Mouse (Mus musculus): ENCODE measurements around the gene Dennd2c. TPM values are rescaled to one million over a fixed set of nuclear protein-coding genes. Genes with fewer than 3 reads are reported as not detected.

Gene Dennd2c
- polyA plus RNA-seq, 1 experiment = 1.9 TPM

GRCm38 (mm10) chr3:103147775-103148174 is 45.4 kb downstream of the Dennd2c start:
- H3K27me3 ChIP-seq (ENCODE audit: control insufficient read depth, insufficient read depth, insufficient read length) = no peaks in the 10 kb centered on the region
- H3K79me2 ChIP-seq (ENCODE audit: control insufficient read depth, insufficient read depth) = no peaks in the 10 kb centered on the region
- no peak overlapping the region for H3K4me3 ChIP-seq (ENCODE audit: insufficient read depth, poor library complexity, severe bottlenecking)
- TF ChIP-seq USF1 (IDR thresholded peaks at IDR 0.05; ENCODE audit: low read depth) = no peak
- no peak for TF ChIP-seq MYOD1 (IDR thresholded peaks at IDR 0.05; ENCODE audit: control insufficient read depth, insufficient read length, low read depth)
- no peak for TF ChIP-seq MYOG (IDR thresholded peaks at IDR 0.05; ENCODE audit: control insufficient read depth, extremely low read depth, insufficient read length)
- TF ChIP-seq CTCF (IDR thresholded peaks at IDR 0.05; ENCODE audit: control insufficient read depth, insufficient read depth, insufficient read length) = no peak
- TF ChIP-seq MAX (IDR thresholded peaks at IDR 0.05) = no peak
- no peak for TF ChIP-seq CEBPB (IDR thresholded peaks at IDR 0.05; ENCODE audit: low read depth)
- no peak for TF ChIP-seq FOSL1 (IDR thresholded peaks at IDR 0.05; ENCODE audit: insufficient read depth, low read length, poor library complexity, severe bottlenecking)
- no peaks in the 10 kb centered on the region for H3K79me3 ChIP-seq (ENCODE audit: low read depth)
- H3K36me3 ChIP-seq (ENCODE audit: control insufficient read depth, insufficient read depth) = peaks cover 5% of the 10 kb centered on the region
- H3ac ChIP-seq (ENCODE audit: control insufficient read depth, insufficient read length, low read depth) = no peak overlapping the region

GRCm38 (mm10) chr3:103148941-103149340 is 46.5 kb downstream of the Dennd2c start:
- H3ac ChIP-seq (ENCODE audit: control insufficient read depth, insufficient read length, low read depth) = no peak overlapping the region
- H3K36me3 ChIP-seq (ENCODE audit: control insufficient read depth, insufficient read depth) = peaks cover 14% of the 10 kb centered on the region
- no peaks in the 10 kb centered on the region for H3K79me3 ChIP-seq (ENCODE audit: low read depth)
- no peaks in the 10 kb centered on the region for H3K79me2 ChIP-seq (ENCODE audit: control insufficient read depth, insufficient read depth)
- no peaks in the 10 kb centered on the region for H3K27me3 ChIP-seq (ENCODE audit: control insufficient read depth, insufficient read depth, insufficient read length)
- no peak for TF ChIP-seq CTCF (IDR thresholded peaks at IDR 0.05; ENCODE audit: control insufficient read depth, insufficient read depth, insufficient read length)
- H3K4me3 ChIP-seq (ENCODE audit: insufficient read depth, poor library complexity, severe bottlenecking) = no peak overlapping the region

- H3K79me2 ChIP-seq (ENCODE audit: control insufficient read depth, insufficient read depth) = no peaks in the 10 kb centered on the region
- H3K79me3 ChIP-seq (ENCODE audit: low read depth) = no peaks in the 10 kb centered on the region
- no peak overlapping the region for H3K4me3 ChIP-seq (ENCODE audit: insufficient read depth, poor library complexity, severe bottlenecking)
- H3K36me3 ChIP-seq (ENCODE audit: control insufficient read depth, insufficient read depth) = peaks cover 28% of the 10 kb centered on the region
- no peak overlapping the region for H3ac ChIP-seq (ENCODE audit: control insufficient read depth, insufficient read length, low read depth)
- TF ChIP-seq FOSL1 (IDR thresholded peaks at IDR 0.05; ENCODE audit: insufficient read depth, low read length, poor library complexity, severe bottlenecking) = no peak
- TF ChIP-seq MAX (IDR thresholded peaks at IDR 0.05) = no peak
- no peak for TF ChIP-seq USF1 (IDR thresholded peaks at IDR 0.05; ENCODE audit: low read depth)
- no peak for TF ChIP-seq MYOD1 (IDR thresholded peaks at IDR 0.05; ENCODE audit: control insufficient read depth, insufficient read length, low read depth)
- no peak for TF ChIP-seq CEBPB (IDR thresholded peaks at IDR 0.05; ENCODE audit: low read depth)
- TF ChIP-seq MYOG (IDR thresholded peaks at IDR 0.05; ENCODE audit: control insufficient read depth, extremely low read depth, insufficient read length) = no peak
- no peak for TF ChIP-seq CTCF (IDR thresholded peaks at IDR 0.05; ENCODE audit: control insufficient read depth, insufficient read depth, insufficient read length)
- H3K27me3 ChIP-seq (ENCODE audit: control insufficient read depth, insufficient read depth, insufficient read length) = no peaks in the 10 kb centered on the region
These were observed 51.4 kb downstream of the Dennd2c start for GRCm38 (mm10) chr3:103153761-103154160.

- TF ChIP-seq CTCF (IDR thresholded peaks at IDR 0.05; ENCODE audit: control insufficient read depth, insufficient read depth, insufficient read length) = no peak
- TF ChIP-seq MYOG (IDR thresholded peaks at IDR 0.05; ENCODE audit: control insufficient read depth, extremely low read depth, insufficient read length) = no peak
- TF ChIP-seq FOSL1 (IDR thresholded peaks at IDR 0.05; ENCODE audit: insufficient read depth, low read length, poor library complexity, severe bottlenecking) = no peak
- TF ChIP-seq CEBPB (IDR thresholded peaks at IDR 0.05; ENCODE audit: low read depth) = no peak
- no peak for TF ChIP-seq MAX (IDR thresholded peaks at IDR 0.05)
- TF ChIP-seq MYOD1 (IDR thresholded peaks at IDR 0.05; ENCODE audit: control insufficient read depth, insufficient read length, low read depth) = no peak
- no peak for TF ChIP-seq USF1 (IDR thresholded peaks at IDR 0.05; ENCODE audit: low read depth)
- no peaks in the 10 kb centered on the region for H3K79me3 ChIP-seq (ENCODE audit: low read depth)
These were observed 57.0 kb downstream of the Dennd2c start for GRCm38 (mm10) chr3:103159232-103159900.

GRCm38 (mm10) chr3:103169771-103170170 is 67.4 kb downstream of the Dennd2c start:
- H3K36me3 ChIP-seq (ENCODE audit: control insufficient read depth, insufficient read depth) = peaks cover 28% of the 10 kb centered on the region
- TF ChIP-seq MAX (IDR thresholded peaks at IDR 0.05) = no peak
- TF ChIP-seq CTCF (IDR thresholded peaks at IDR 0.05; ENCODE audit: control insufficient read depth, insufficient read depth, insufficient read length) = peak; percentile 37
- H3ac ChIP-seq (ENCODE audit: control insufficient read depth, insufficient read length, low read depth) = no peak overlapping the region
- H3K79me2 ChIP-seq (ENCODE audit: control insufficient read depth, insufficient read depth) = peaks cover 29% of the 10 kb centered on the region
- peaks cover 19% of the 10 kb centered on the region for H3K79me3 ChIP-seq (ENCODE audit: low read depth)
- H3K27me3 ChIP-seq (ENCODE audit: control insufficient read depth, insufficient read depth, insufficient read length) = no peaks in the 10 kb centered on the region
- H3K4me3 ChIP-seq (ENCODE audit: insufficient read depth, poor library complexity, severe bottlenecking) = no peak overlapping the region

More at GRCm38 (mm10) chr3:103159232-103159900, 57.0 kb downstream of the Dennd2c start:
- H3ac ChIP-seq (ENCODE audit: control insufficient read depth, insufficient read length, low read depth) = no peak overlapping the region
- H3K36me3 ChIP-seq (ENCODE audit: control insufficient read depth, insufficient read depth) = peaks cover 10% of the 10 kb centered on the region
- no peak overlapping the region for H3K4me3 ChIP-seq (ENCODE audit: insufficient read depth, poor library complexity, severe bottlenecking)
- H3K27me3 ChIP-seq (ENCODE audit: control insufficient read depth, insufficient read depth, insufficient read length) = no peaks in the 10 kb centered on the region
- H3K79me2 ChIP-seq (ENCODE audit: control insufficient read depth, insufficient read depth) = no peaks in the 10 kb centered on the region

- Histone ChIP-seq H3K36me3 (ENCODE audit: control insufficient read depth, insufficient read depth) (peaks cover 41% of the 10 kb centered on the region), H3ac (ENCODE audit: control insufficient read depth, insufficient read length, low read depth) (peak within 1 kb of the TSS; percentile 88), H3K27me3 (ENCODE audit: control insufficient read depth, insufficient read depth, insufficient read length) (no peaks in the 10 kb centered on the region), H3K79me2 (ENCODE audit: control insufficient read depth, insufficient read depth) (peaks cover 29% of the 10 kb centered on the region), H3K4me3 (ENCODE audit: insufficient read depth, poor library complexity, severe bottlenecking) (peak within 1 kb of the TSS; percentile 90), H3K79me3 (ENCODE audit: low read depth) (peaks cover 19% of the 10 kb centered on the region)
- TF ChIP-seq MYOG (IDR thresholded peaks at IDR 0.05; ENCODE audit: control insufficient read depth, extremely low read depth, insufficient read length) (no peak), CTCF (IDR thresholded peaks at IDR 0.05; ENCODE audit: control insufficient read depth, insufficient read depth, insufficient read length) (peak; percentile 7), MYOD1 (IDR thresholded peaks at IDR 0.05; ENCODE audit: control insufficient read depth, insufficient read length, low read depth) (no peak), FOSL1 (IDR thresholded peaks at IDR 0.05; ENCODE audit: insufficient read depth, low read length, poor library complexity, severe bottlenecking) (no peak), MAX (IDR thresholded peaks at IDR 0.05) (peak; percentile 71), USF1 (IDR thresholded peaks at IDR 0.05; ENCODE audit: low read depth) (peak; percentile 98), CEBPB (IDR thresholded peaks at IDR 0.05; ENCODE audit: low read depth) (no peak)
These were observed 69.3 kb downstream of the Dennd2c start, which contains the start of gene Bcas2 for GRCm38 (mm10) chr3:103171505-103172267. Bcas2 (plus strand) TSS chr3:103171655.

Data from C2C12 (cell line).